Mouse (Mus musculus) heart, postnatal 0 days (tissue): Measurements from ENCODE around the gene Olfr938. TPM values are rescaled to one million over a fixed set of nuclear protein-coding genes. Genes with fewer than 3 reads are reported as not detected.

ENCODE experiments used
- ATAC-seq: fragments of 200-750 bp; cut with Nextera tagmentation; 2 replicates; pipeline ENCODE4 v1.8.0; 2017; ENCODE audit warnings: low read depth, moderate number of reproducible peaks, moderate library complexity; ENCODE audit not compliant: insufficient read depth
- DNase-seq: peaks from one replicate; pipeline ENCODE4 v3.0.0-alpha.2; 2016; ENCODE audit warnings: low spot score
- H3K27ac ChIP-seq: fragments of 300-500 bp; sonication (generic); 2 replicates; pipeline ENCODE4 v1.5.1; 2014; ENCODE audit warnings: low read depth, mild to moderate bottlenecking
- H3K27me3 ChIP-seq: fragments of 300-500 bp; sonication (generic); 2 replicates; pipeline ENCODE4 v1.6.1; 2014; ENCODE audit warnings: low read length, mixed read lengths; ENCODE audit not compliant: control insufficient read depth, insufficient read depth
- H3K36me3 ChIP-seq: fragments of 300-500 bp; sonication (generic); replicated peaks from 2 replicates; pipeline ENCODE4 v1.6.1; 2014; ENCODE audit warnings: low read length, mixed read lengths; ENCODE audit not compliant: control insufficient read depth, insufficient read depth
- H3K4me1 ChIP-seq: fragments of 300-500 bp; sonication (generic); 2 replicates; pipeline ENCODE4 v1.6.1; 2014; ENCODE audit warnings: antibody characterized with exemption; ENCODE audit not compliant: control insufficient read depth, insufficient read depth
- H3K4me2 ChIP-seq: fragments of 300-500 bp; sonication (generic); 2 replicates; pipeline ENCODE4 v1.6.1; 2014; ENCODE audit warnings: low read depth, mild to moderate bottlenecking, low read length, moderate library complexity
- H3K4me3 ChIP-seq: fragments of 300-500 bp; sonication (generic); 2 replicates; pipeline ENCODE4 v1.5.1; 2014; ENCODE audit warnings: low read depth, low read length
- H3K9ac ChIP-seq: fragments of 300-500 bp; sonication (generic); replicated peaks from 2 replicates; pipeline ENCODE4 v1.6.1; 2014; ENCODE audit warnings: low read depth, low read length, mixed read lengths
- H3K9me3 ChIP-seq: fragments of 300-500 bp; sonication (generic); replicated peaks from 2 replicates; pipeline ENCODE4 v1.6.1; 2016; ENCODE audit warnings: low read length; ENCODE audit not compliant: control insufficient read depth
- CTCF ChIP-seq: IDR thresholded peaks from 2 replicates; pipeline ENCODE4 v1.5.1; 2016; ENCODE audit warnings: antibody characterized with exemption, control low read depth, low read depth
- EP300 ChIP-seq: IDR thresholded peaks from 2 replicates; pipeline ENCODE4 v1.6.1; 2016; ENCODE audit warnings: antibody characterized with exemption, low read depth
- WGBS: fragments of 180-500 bp; shearing (Covaris S2); extraction: QIAGEN DNeasy Blood & Tissue Kit; methylation state at CpG from one replicate; pipeline ENCODE4 v1.1.7; 2014; 5-methylcytosine and 5-hydroxymethylcytosine counted together
- microRNA-seq: library from miRNA; unstranded; fragments of <30 nt; microRNA quantifications from one replicate; pipeline ENCODE4, GENCODE M21; 2016
- polyA plus RNA-seq: library from polyadenylated mRNA; unstranded; fragments of >200 nt; fragmentation: Nextera tagmentation; extraction: Ambion mirVana; gene quantifications from 2 replicates; pipeline ENCODE4 v1.2.1, GENCODE M21; 2015
- total RNA-seq: library from RNA; depleted of rRNA; stranded (reverse); fragments of >200 nt; gene quantifications from 2 replicates; pipeline ENCODE4 v1.2.3, GENCODE M21; 2014; ENCODE audit warnings: low replicate concordance; rRNA removed

Gene Olfr938
- total RNA-seq = not detected in 2 replicates
- not detected in 2 replicates for polyA plus RNA-seq

DNA sequence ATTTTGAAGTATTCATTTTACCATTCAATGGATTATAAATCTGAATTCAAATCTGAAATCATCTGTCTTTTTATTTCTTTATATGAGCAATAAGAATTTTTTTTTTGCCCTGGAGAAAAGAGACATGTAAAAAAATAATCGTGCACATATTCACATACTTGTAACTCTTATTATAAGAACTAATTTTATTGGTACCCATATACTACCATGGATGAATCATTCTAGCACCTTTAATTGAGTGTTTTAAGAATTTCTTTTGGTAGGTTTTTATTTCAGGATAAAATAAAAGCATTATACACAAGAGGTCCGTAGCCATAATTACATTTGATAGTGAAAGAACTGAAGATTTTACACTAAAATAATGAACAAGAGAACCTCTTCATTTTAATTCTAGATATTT is at the start of gene Olfr938:
TSS of gene Olfr938 (minus strand) at position 101 of the 400 bp plus-strand sequence.
- 75% methylated on average over 2 of the region's 2 CpGs for WGBS
- H3K9ac ChIP-seq = no peak within 1 kb of the TSS
- no peaks in the 10 kb centered on the region for H3K27me3 ChIP-seq
- ATAC-seq = no peak
- no peaks in the 10 kb centered on the region for H3K4me1 ChIP-seq
- H3K4me3 ChIP-seq = no peak within 1 kb of the TSS
- no peak within 1 kb of the TSS for H3K27ac ChIP-seq
- no peaks in the 10 kb centered on the region for H3K36me3 ChIP-seq
- H3K9me3 ChIP-seq = no peaks in the 10 kb centered on the region
- no peak within 1 kb of the TSS for H3K4me2 ChIP-seq
- DNase-seq = no peak
- no peak for TF ChIP-seq CTCF
- TF ChIP-seq EP300 = no peak

DNA sequence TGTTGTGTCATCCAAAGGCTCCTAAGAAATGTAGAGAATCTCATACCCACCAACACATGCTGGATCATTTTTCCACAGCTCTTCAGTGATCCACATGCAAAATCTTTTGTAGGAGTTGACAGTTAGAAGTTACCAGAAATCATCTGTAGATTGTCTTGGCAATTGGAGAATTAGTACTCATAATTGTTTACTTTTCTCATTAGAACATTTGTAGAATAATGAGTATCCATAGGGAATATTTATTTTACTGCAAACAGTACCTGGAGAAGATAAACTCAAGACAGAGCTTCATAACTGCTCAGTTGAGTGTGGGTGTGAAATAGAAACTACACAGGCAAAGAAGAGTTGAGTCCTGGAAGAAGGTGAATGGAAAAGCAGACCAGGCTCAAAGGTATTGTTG is 49.1 kb upstream of the Olfr938 start, which contains the start of gene Olfr27:
TSS of gene Olfr27 (plus strand) at position 301 of the 400 bp plus-strand sequence.
- ATAC-seq (no peak), DNase-seq (no peak)
- Histone ChIP-seq H3K36me3 (no peaks in the 10 kb centered on the region), H3K9ac (no peak within 1 kb of the TSS), H3K27ac (no peak within 1 kb of the TSS), H3K4me3 (no peak within 1 kb of the TSS), H3K9me3 (peaks cover 11% of the 10 kb centered on the region), H3K4me1 (no peaks in the 10 kb centered on the region), H3K27me3 (no peaks in the 10 kb centered on the region), H3K4me2 (no peak within 1 kb of the TSS)
- TF ChIP-seq EP300 = no peak
- TF ChIP-seq CTCF = no peak

DNA sequence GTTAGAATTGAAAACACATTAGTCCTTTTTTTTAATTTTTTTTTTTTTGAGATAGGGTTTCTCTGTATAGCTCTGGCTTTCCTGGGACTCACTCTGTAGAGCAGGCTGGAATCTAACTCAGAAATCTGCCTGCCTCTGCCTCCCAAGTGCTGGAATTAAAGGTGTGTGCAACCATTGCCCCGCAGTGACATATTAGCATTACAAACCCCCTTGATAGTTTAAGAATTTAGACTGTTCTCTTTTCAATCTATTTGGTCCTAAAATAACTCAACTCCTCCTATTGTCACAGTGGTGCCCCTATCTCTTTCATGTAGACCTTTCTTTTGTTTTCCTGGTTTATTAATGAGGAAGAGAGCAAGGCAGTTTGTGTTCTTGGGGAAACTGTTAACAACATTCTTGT is 48.6 kb upstream of the Olfr938 start:
- no peak for TF ChIP-seq CTCF
- no peak for TF ChIP-seq EP300
- H3K27me3 ChIP-seq = no peaks in the 10 kb centered on the region
- H3K4me1 ChIP-seq = no peaks in the 10 kb centered on the region
- no peak overlapping the region for H3K27ac ChIP-seq
- H3K4me3 ChIP-seq = no peak overlapping the region
- DNase-seq (no peak), ATAC-seq (no peak)
- no peaks in the 10 kb centered on the region for H3K36me3 ChIP-seq
- no peak overlapping the region for H3K4me2 ChIP-seq
- H3K9me3 ChIP-seq = peaks cover 11% of the 10 kb centered on the region
- 60% methylated on average over 1 of the region's 1 CpGs for WGBS
- H3K9ac ChIP-seq = no peak overlapping the region

DNA sequence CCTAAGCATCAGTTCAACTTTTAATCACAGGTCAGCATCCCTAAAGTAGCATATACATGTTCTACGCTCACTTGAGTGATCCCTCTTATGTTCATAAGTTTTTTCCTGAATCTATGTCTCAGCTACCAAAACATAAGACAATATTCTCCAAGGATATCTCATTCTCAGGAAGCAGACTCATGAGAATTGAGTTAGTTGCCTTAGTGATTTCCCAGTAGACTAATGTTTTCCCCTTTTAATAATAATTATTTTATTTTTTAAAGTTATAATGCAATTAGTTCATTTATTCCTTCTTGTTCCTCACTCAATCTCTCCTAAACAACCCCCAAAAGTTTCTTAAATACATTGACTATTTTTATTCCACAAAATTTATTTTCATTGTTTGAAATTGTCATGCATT is 13.8 kb downstream of the Olfr938 start, which contains the start of gene Olfr937:
TSS of gene Olfr937 (minus strand) at position 101 of the 400 bp plus-strand sequence.
- no peaks in the 10 kb centered on the region for H3K27me3 ChIP-seq
- ATAC-seq = no peak
- no peaks in the 10 kb centered on the region for H3K9me3 ChIP-seq
- H3K36me3 ChIP-seq = no peaks in the 10 kb centered on the region
- H3K27ac ChIP-seq = no peak within 1 kb of the TSS
- DNase-seq = no peak
- no peak within 1 kb of the TSS for H3K9ac ChIP-seq
- H3K4me3 ChIP-seq = no peak within 1 kb of the TSS
- no peak for TF ChIP-seq CTCF
- TF ChIP-seq EP300 = no peak
- H3K4me1 ChIP-seq = no peaks in the 10 kb centered on the region
- H3K4me2 ChIP-seq = no peak within 1 kb of the TSS
- 75% methylated on average over 1 of the region's 1 CpGs for WGBS

Small RNAs within 50 kb of the gene (microRNA-seq; reads per million reads assigned to microRNA genes)
- gene Gm25032 (not detected), gene Gm25529 (not detected)

Other genes with a start within 250 kb of the Olfr938 start
- gene Olfr924, start 234.4 kb downstream of the Olfr938 start, total RNA-seq = not detected in 2 replicates
- gene Olfr924, start 234.4 kb downstream of the Olfr938 start, polyA plus RNA-seq = not detected in 2 replicates
- gene Olfr26, start 223.8 kb downstream of the Olfr938 start, total RNA-seq = not detected in 2 replicates
- not detected in 2 replicates for gene Olfr26, start 223.8 kb downstream of the Olfr938 start, polyA plus RNA-seq
- not detected in 2 replicates for gene Olfr926, start 201.8 kb downstream of the Olfr938 start, total RNA-seq
- gene Olfr926, start 201.8 kb downstream of the Olfr938 start, polyA plus RNA-seq = not detected in 2 replicates
- not detected in 2 replicates for gene Olfr930, start 149.1 kb downstream of the Olfr938 start, total RNA-seq
- not detected in 2 replicates for gene Olfr930, start 149.1 kb downstream of the Olfr938 start, polyA plus RNA-seq
- gene Olfr933, start 106.6 kb downstream of the Olfr938 start, total RNA-seq = not detected in 2 replicates
- gene Olfr933, start 106.6 kb downstream of the Olfr938 start, polyA plus RNA-seq = not detected in 2 replicates
- not detected in 2 replicates for gene Olfr934, start 90.6 kb downstream of the Olfr938 start, total RNA-seq
- gene Olfr934, start 90.6 kb downstream of the Olfr938 start, polyA plus RNA-seq = not detected in 2 replicates
- not detected in 2 replicates for gene Olfr935, start 79.2 kb downstream of the Olfr938 start, total RNA-seq
- not detected in 2 replicates for gene Olfr935, start 79.2 kb downstream of the Olfr938 start, polyA plus RNA-seq
- not detected in 2 replicates for gene Olfr146, start 55.5 kb downstream of the Olfr938 start, total RNA-seq
- gene Olfr146, start 55.5 kb downstream of the Olfr938 start, polyA plus RNA-seq = not detected in 2 replicates
- gene Olfr937, start 13.9 kb downstream of the Olfr938 start, total RNA-seq = not detected in 2 replicates
- gene Olfr937, start 13.9 kb downstream of the Olfr938 start, polyA plus RNA-seq = not detected in 2 replicates
- not detected in 2 replicates for gene Olfr27, start 49.2 kb upstream of the Olfr938 start, total RNA-seq
- not detected in 2 replicates for gene Olfr27, start 49.2 kb upstream of the Olfr938 start, polyA plus RNA-seq
- gene Olfr943, start 87.4 kb upstream of the Olfr938 start, total RNA-seq = not detected in 2 replicates
- not detected in 2 replicates for gene Olfr943, start 87.4 kb upstream of the Olfr938 start, polyA plus RNA-seq
- not detected in 2 replicates for gene Olfr944, start 123.0 kb upstream of the Olfr938 start, total RNA-seq
- not detected in 2 replicates for gene Olfr944, start 123.0 kb upstream of the Olfr938 start, polyA plus RNA-seq
- not detected in 2 replicates for gene Olfr1537, start 171.1 kb upstream of the Olfr938 start, total RNA-seq
- gene Olfr1537, start 171.1 kb upstream of the Olfr938 start, polyA plus RNA-seq = not detected in 2 replicates
- not detected in 2 replicates for gene Olfr945, start 197.9 kb upstream of the Olfr938 start, total RNA-seq
- gene Olfr945, start 197.9 kb upstream of the Olfr938 start, polyA plus RNA-seq = not detected in 2 replicates
- not detected in 2 replicates for gene Olfr948, start 247.2 kb upstream of the Olfr938 start, total RNA-seq
- not detected in 2 replicates for gene Olfr948, start 247.2 kb upstream of the Olfr938 start, polyA plus RNA-seq